Mouse (Mus musculus) liver, adult 2 months (tissue): ENCODE results near the gene Col5a1.

Experiments
- CTCF ChIP-seq: fragments of 200-500 bp; IDR thresholded peaks from 2 replicates; pipeline ENCODE4 v1.5.1; 2011; ENCODE audit warnings: low read depth, low read length, control low read depth
- POLR2A ChIP-seq: fragments of 200-500 bp; IDR thresholded peaks from 2 replicates; pipeline ENCODE4 v1.6.1; 2011; ENCODE audit warnings: low read length, control low read depth; ENCODE audit not compliant: insufficient read depth; ENCODE audit errors: extremely low read depth

DNA sequence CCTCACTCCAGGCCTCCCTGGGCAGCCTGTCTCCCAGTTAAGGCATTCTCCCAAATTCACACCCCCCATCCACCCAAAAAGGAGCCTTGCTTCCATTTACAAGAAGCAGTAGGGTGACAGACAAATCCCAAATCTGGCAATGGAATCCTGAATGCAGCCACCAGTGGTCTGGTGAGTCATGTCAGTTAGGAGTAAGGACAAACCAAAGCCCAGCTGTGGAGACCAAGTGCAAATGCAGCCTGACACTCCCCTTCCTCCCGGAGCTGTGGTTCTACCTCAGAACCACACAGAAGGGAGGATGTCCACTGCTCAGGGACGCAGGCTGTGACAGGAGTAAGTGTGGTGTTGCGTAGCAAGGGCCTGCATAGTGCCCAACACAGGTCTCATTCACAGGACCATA lies 11.6 kb upstream of the Col5a1 start:
- TF ChIP-seq POLR2A (no peak), CTCF (no peak)
